Mouse (Mus musculus) megakaryocyte, embryonic 14.5 days (primary cell): ENCODE measurements around the gene Tmem198.

Experiments used
- FLI1 ChIP-seq: IDR thresholded peaks from 2 replicates; pipeline ENCODE4 v1.6.1; 2012; ENCODE audit warnings: low read length, inconsistent platforms, mixed read lengths
- GATA1 ChIP-seq: IDR thresholded peaks from 3 replicates; pipeline ENCODE4 v1.6.1; 2012; ENCODE audit warnings: mixed read lengths, low read length, inconsistent platforms, borderline replicate concordance

GRCm38 (mm10) chr1:75533325-75534252 is 54.3 kb downstream of the Tmem198 start:
- TF ChIP-seq GATA1 (no peak), FLI1 (no peak)
